Mouse (Mus musculus) spleen, adult 2 months (tissue): ENCODE data around the gene Dst. TPM values are rescaled to one million over a fixed set of nuclear protein-coding genes. Genes with fewer than 3 reads are reported as not detected.

Experiments
- DNase-seq, 2 experiments: peaks; one replicate each; pipeline versions ENCODE4 v3.0.0 to v3.0.0-alpha.2; 2012 to 2021; ENCODE audit warnings: low spot score in 2 of 2, low read depth in 1 of 2
- H3K27ac ChIP-seq: fragments of 200-500 bp; 2 replicates; pipeline ENCODE4 v1.5.1; 2012; ENCODE audit warnings: low read length, inconsistent platforms; ENCODE audit not compliant: insufficient read depth
- H3K27me3 ChIP-seq: fragments of 200-500 bp; 2 replicates; pipeline ENCODE4 v1.6.1; 2012; ENCODE audit warnings: mild to moderate bottlenecking, moderate library complexity, low read length, inconsistent platforms; ENCODE audit not compliant: control insufficient read depth, insufficient read depth
- H3K36me3 ChIP-seq: fragments of 200-500 bp; 2 replicates; pipeline ENCODE4 v1.6.1; 2012; ENCODE audit warnings: mild to moderate bottlenecking, low read length, inconsistent platforms; ENCODE audit not compliant: control insufficient read depth, insufficient read depth
- H3K4me1 ChIP-seq: fragments of 200-500 bp; 2 replicates; pipeline ENCODE4 v1.6.1; 2011; ENCODE audit warnings: inconsistent platforms; ENCODE audit not compliant: control insufficient read depth, insufficient read depth, insufficient read length
- H3K4me3 ChIP-seq: fragments of 200-500 bp; 2 replicates; pipeline ENCODE4 v1.5.1; 2011; ENCODE audit warnings: mild to moderate bottlenecking, inconsistent platforms; ENCODE audit not compliant: insufficient read depth, insufficient read length; ENCODE audit errors: extremely low read depth
- CTCF ChIP-seq: fragments of 200-500 bp; IDR thresholded peaks from 2 replicates; pipeline ENCODE4 v1.5.1; 2011; ENCODE audit warnings: mild to moderate bottlenecking, inconsistent platforms; ENCODE audit not compliant: insufficient read depth, insufficient read length, insufficient replicate concordance; ENCODE audit errors: extremely low read depth
- POLR2A ChIP-seq: fragments of 200-500 bp; IDR thresholded peaks from 2 replicates; pipeline ENCODE4 v1.6.1; 2011; ENCODE audit warnings: low read depth, low read length, inconsistent platforms
- WGBS: fragments of 180-500 bp; shearing (Covaris S2); methylation state at CpG from one replicate; pipeline ENCODE4 v1.1.7; 2018; 5-methylcytosine and 5-hydroxymethylcytosine counted together
- polyA plus RNA-seq: library from polyadenylated mRNA; depleted of rRNA; stranded (reverse); fragments of >200 nt; gene quantifications from 2 replicates; pipeline ENCODE4 v1.2.3, GENCODE M21; 2012

Gene Dst
- polyA plus RNA-seq, 1 experiment = 7.6 TPM

DNA sequence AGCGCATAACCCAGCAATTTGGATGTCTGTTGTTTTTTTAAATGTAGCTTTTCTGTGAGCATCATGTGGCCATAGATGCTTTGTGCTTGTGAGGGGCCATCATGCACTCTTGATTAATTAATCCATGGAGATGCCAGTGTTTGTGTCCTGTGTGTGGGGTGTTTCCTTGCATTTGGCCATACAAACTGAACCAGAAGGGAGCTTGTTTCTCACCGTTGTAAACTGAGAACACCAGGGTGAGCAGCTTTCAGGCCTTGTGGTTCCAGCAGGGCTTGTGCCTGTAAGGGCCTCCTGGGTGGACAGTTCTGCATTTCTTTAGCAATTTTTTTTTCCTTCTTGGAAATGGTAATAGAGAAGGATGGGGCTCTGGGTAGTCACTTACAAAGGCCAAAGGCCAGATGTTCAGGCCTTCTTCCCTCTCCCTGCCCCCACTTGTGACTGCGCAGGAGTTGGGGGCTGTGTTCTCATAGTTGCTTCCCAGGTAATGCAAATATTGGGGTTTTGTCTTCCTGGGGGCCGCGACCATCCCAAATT lies 98.9 kb downstream of the Dst start:
- WGBS = 82% methylated on average over 5 of the region's 5 CpGs
- H3K4me3 ChIP-seq = no peak overlapping the region
- DNase-seq = no peak

DNA sequence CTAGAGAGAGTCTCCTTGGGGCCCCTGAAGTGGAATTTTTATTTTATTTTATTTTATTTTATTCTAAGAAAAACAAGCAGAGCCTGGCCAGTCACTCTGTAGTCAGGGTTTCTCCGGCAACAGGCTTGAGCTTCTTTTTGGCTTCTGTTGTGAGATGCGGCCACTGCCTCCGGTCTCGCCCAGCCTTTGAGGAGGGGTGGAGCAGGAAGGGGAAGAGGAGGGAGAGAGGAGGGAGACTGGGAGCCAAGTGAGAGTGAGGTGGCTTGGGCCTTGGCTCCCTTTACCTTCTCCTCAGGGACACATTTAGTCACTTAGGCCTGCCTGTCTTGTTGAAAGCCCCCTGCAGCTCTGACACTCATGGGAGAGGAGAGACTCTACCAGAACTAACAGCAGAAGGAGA lies 99.4 kb downstream of the Dst start:
- TF ChIP-seq POLR2A (no peak), CTCF (no peak)
- Histone ChIP-seq H3K4me1 (peaks cover 6% of the 10 kb centered on the region; the same call in 1 of the 2 replicates), H3K36me3 (no peaks in the 10 kb centered on the region), H3K27ac (no peak overlapping the region), H3K4me3 (no peak overlapping the region), H3K27me3 (peaks cover 5% of the 10 kb centered on the region; the same call in 1 of the 2 replicates)
- no peak for DNase-seq
- 83% methylated on average over 4 of the region's 4 CpGs for WGBS

More for the DNA sequence above, 98.9 kb downstream of the Dst start:
- Histone ChIP-seq H3K27me3 (peaks cover 5% of the 10 kb centered on the region; the same call in 1 of the 2 replicates), H3K27ac (no peak overlapping the region), H3K4me1 (peaks cover 6% of the 10 kb centered on the region; the same call in 1 of the 2 replicates), H3K36me3 (no peaks in the 10 kb centered on the region)
- TF ChIP-seq POLR2A (no peak), CTCF (no peak)

DNA sequence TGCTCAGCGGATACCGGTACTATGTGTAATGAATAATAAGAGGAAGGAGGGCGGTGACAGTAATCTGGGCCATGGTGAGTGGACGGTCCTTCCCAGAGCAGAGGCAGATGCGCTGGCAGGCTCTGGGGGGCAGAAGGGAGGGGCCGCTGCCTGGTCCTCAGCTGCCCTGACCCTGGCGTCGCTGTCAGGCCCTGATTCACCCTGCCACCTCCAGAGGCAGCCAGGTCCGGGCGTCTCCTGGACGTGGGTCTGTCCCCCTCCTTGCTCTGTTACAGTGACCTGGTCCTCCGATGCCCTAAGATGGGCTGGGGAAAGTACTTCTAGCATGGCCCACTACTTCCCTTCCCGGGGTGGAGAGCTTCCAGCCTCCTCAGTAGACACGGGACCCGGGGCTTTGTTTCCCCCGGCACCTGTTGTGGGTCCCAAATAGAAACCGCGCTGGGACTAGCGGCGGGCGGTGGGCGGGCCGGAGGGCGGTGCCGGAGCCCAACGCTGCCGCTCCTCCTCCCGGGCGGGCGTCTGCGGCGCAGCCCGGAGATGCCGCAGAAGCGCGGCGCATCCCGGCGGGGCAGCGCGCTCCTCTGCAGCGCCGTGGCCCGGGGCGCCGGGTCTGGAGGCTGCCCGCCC lies 103.1 kb downstream of the Dst start:
- H3K4me3 ChIP-seq = peak overlapping the region; percentile 58; the same call in 1 of the 2 replicates
- no peaks in the 10 kb centered on the region for H3K36me3 ChIP-seq
- no peak for TF ChIP-seq CTCF
- no peak for TF ChIP-seq POLR2A
- no peak overlapping the region for H3K27ac ChIP-seq
- peaks cover 5% of the 10 kb centered on the region; the same call in 1 of the 2 replicates for H3K27me3 ChIP-seq
- DNase-seq = peak in 1 of 2 experiments; percentile 31
- H3K4me1 ChIP-seq = peaks cover 4% of the 10 kb centered on the region; the same call in 1 of the 2 replicates
- 1% methylated on average over 47 of the region's 47 CpGs for WGBS

DNA sequence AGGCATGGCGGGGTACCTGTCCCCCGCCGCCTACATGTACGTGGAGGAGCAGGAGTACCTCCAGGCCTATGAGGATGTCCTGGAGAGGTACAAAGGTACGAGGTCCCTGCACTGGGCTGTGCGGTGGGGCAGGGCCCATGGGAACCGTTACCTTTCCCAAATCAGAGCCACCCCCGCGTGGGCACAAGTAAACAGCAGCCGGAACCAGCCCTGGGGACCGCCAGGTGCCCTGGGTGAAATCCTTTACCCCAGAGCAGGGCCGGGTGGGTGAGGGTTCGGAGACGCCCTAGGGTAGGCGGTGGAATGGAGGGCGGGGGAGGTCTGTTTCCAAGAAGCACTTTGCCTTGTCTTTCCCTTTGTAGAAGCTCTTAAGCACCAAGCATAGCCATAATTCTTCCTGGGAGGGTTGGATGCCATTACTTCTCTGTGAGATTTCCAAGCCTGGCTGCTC lies 103.8 kb downstream of the Dst start:
- Histone ChIP-seq H3K27ac (no peak overlapping the region), H3K4me3 (peak overlapping the region; percentile 58; the same call in 1 of the 2 replicates), H3K4me1 (peaks cover 4% of the 10 kb centered on the region; the same call in 1 of the 2 replicates), H3K36me3 (no peaks in the 10 kb centered on the region), H3K27me3 (peaks cover 5% of the 10 kb centered on the region; the same call in 1 of the 2 replicates)
- WGBS = 22% methylated on average over 16 of the region's 16 CpGs
- no peak for DNase-seq
- TF ChIP-seq CTCF (no peak), POLR2A (no peak)

DNA sequence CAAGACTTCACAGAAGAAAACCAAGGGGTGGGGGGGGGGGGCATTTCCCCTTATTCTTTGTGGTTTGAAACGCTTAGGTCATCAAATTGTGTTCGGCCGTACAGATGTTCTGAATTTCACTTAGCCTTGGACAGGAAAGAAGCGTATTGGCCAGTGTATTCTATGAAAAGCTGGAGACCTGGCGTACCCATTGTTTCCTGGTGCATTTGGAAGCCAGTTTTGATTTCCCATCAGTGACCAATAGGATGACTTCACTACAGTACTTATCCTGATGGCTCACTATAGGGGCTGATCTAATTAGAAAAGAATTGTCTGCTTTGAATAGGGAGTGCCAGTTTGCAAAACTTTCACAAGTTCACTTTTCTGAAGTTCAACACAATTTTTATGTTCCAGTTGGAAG lies 105.5 kb downstream of the Dst start:
- WGBS = 56% methylated on average over 5 of the region's 5 CpGs
- H3K27ac ChIP-seq = no peak overlapping the region
- no peak for TF ChIP-seq CTCF
- TF ChIP-seq POLR2A = no peak
- H3K36me3 ChIP-seq = no peaks in the 10 kb centered on the region
- no peak for DNase-seq
- peaks cover 4% of the 10 kb centered on the region; the same call in 1 of the 2 replicates for H3K4me1 ChIP-seq
- H3K4me3 ChIP-seq = no peak overlapping the region
- peaks cover 5% of the 10 kb centered on the region; the same call in 1 of the 2 replicates for H3K27me3 ChIP-seq

DNA sequence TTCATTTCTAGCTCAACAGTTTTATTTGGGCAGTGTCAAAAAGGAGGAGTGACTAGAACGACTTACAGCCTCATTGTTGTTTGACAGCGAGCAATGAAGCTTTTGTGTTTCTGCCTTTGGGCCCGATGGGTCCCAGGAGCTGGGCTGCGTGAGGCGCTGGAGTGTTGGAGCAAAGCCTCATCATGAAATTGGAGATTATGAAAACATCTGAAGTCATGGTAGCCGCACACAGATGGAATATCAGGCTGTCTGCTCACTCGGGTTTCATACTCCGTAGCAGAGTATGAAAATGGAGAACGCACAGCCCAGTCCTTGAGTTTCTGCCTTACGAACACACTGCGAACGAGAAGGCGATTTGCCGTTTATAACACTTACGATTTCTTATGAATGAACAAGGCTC lies 108.8 kb downstream of the Dst start:
- 90% methylated on average over 15 of the region's 15 CpGs for WGBS
- Histone ChIP-seq H3K4me1 (peaks cover under 1% of the 10 kb centered on the region; the same call in 1 of the 2 replicates), H3K36me3 (no peaks in the 10 kb centered on the region), H3K27me3 (no peaks in the 10 kb centered on the region), H3K4me3 (no peak overlapping the region), H3K27ac (no peak overlapping the region)
- DNase-seq = no peak
- no peak for TF ChIP-seq POLR2A
- no peak for TF ChIP-seq CTCF

DNA sequence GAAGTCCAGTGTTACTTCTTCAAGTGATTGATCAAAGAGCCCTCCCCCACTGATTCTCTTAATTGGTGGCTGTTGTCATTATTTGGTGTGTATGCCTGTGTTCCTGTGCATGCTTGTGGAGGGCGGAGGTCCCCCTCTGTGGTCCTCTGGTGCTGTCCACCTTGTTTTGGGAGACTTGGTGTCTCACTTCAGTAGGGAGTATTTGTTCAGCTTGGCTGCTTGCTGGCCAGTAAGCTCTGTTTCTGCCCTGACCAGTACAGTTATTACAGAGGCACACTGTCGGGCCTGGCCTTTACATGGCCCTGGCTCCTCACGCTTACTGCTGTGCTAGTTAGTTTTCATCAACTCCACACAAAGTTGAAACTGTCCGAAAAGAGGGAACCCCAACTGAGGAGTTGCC lies 109.3 kb downstream of the Dst start:
- H3K27me3 ChIP-seq = no peaks in the 10 kb centered on the region
- DNase-seq = no peak
- 86% methylated on average over 4 of the region's 4 CpGs for WGBS
- no peak overlapping the region for H3K27ac ChIP-seq
- no peaks in the 10 kb centered on the region for H3K4me1 ChIP-seq
- H3K36me3 ChIP-seq = no peaks in the 10 kb centered on the region
- H3K4me3 ChIP-seq = no peak overlapping the region
- no peak for TF ChIP-seq CTCF
- no peak for TF ChIP-seq POLR2A
